Mouse (Mus musculus) neutrophil, adult 5-6 weeks (primary cell): Measurements from ENCODE around the gene Ceacam13. TPM values are rescaled to one million over a fixed set of nuclear protein-coding genes. Genes with fewer than 3 reads are reported as not detected.
"Not testable (repeated sequence)": the region's sequence is repeated elsewhere in the genome, so short reads cannot be mapped to it uniquely, and the experiment has no call there.

Source experiments
- ATAC-seq: fragments of 151-379, 151-347 bp; 2 replicates; pipeline ENCODE4 v1.8.0; 2017; ENCODE audit warnings: mild to moderate bottlenecking, moderate TSS enrichment; ENCODE audit not compliant: insufficient number of reproducible peaks, poor library complexity, low FRiP score, severe bottlenecking; ENCODE audit errors: extremely low read depth
- total RNA-seq: library from RNA; stranded (forward); fragments of 200-1000 nt; gene quantifications from 2 replicates; pipeline ENCODE4 v1.2.3, GENCODE M21; 2017

Ceacam13 gene
- not detected in 2 replicates for total RNA-seq

DNA sequence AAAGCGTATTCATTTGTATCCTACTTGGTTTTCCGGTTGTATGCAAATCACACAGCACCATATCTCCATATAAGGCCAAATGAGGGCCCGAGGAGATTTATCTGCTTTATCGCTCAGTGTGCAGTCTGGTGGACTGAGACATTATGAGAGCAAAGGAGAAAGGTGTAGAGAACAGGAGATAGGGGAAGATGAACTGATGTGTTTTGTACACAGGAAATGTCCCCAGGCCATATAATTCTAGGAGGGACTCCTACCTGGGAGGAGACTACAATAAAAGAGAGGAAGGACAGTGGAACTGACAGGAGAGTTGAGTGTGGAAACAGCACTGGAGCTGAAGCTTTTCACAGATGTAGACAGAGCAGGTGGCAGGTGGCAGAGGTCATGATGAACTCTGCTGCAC is at the start of gene Ceacam13:
Gene Ceacam13, plus strand, starts transcription at position 301 of the 400 bp plus-strand sequence.
- ATAC-seq = no peak

DNA sequence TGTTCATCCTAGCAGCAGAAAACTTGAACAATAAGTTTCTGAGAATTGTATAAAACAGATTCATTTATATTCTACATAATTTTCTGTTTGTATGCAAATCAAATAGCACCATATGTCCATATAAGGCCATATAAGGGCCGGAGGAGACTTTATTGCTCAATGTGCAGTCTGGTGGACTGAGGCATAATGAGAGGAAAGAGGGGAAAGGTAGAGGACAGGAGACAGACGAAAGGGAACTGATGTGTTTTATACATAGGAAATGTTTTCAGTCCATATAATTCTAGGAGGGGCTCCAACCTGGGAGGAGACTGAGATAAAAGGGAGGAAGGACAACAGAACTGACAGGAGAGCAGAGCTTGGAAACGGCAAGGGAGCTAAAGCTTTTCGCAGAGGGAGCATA is 37.9 kb upstream of the Ceacam13 start, which contains the start of gene Ceacam11:
Gene Ceacam11, plus strand, starts transcription at position 301 of the 400 bp plus-strand sequence.
- ATAC-seq = no peak

DNA sequence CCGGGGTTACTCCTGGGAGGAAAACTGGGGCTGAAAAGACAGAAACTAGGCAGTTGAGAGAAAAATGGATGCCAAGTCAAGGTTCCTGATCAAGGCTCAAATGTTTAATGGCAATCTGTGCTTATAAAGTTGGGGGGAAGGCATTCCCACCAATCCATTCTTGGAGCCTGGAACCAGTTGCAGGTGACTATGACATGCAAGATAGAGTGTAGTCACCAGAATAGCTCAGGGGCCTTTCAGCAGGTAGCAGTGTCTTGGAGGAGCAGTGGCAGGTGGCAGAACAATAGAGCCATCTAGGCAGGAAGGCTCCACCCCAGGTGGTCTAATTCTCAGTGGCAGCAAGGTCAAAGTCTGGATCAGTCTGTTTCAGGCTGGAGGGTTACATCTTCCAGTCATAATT is 8.6 kb upstream of the Ceacam13 start:
- ATAC-seq = not testable (repeated sequence)

DNA sequence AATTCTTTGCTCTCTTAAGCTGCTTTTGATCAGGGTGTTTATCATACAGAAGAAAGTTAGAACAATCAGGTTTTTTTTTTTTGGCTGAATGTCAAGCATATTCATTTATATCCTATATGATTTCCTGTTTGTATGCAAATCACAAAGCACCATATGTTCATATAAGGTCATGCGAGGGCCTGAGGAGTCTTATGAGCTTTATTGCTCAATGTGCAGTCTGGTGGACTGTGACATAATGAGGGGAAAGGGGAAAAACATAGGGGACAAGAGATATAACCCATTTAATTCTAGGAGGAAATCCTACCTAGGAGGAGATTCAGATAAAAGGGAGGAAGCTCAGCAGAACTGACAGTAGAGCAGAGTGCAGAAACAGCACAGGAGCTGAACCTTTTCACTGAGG is 55.9 kb downstream of the Ceacam13 start, which contains the start of gene Ceacam12:
Gene Ceacam12, plus strand, starts transcription at position 301 of the 400 bp plus-strand sequence.
- no peak for ATAC-seq

Other genes with a start within 250 kb of the Ceacam13 start
- gene Ceacam14, start 197.3 kb upstream of the Ceacam13 start, total RNA-seq = not detected in 2 replicates
- gene Gm5155, start 138.1 kb upstream of the Ceacam13 start, total RNA-seq = not detected in 2 replicates
- not detected in 2 replicates for gene Ceacam11, start 37.8 kb upstream of the Ceacam13 start, total RNA-seq
- not detected in 2 replicates for gene Ceacam12, start 56.0 kb downstream of the Ceacam13 start, total RNA-seq
- not detected in 2 replicates for gene Igfl3, start 166.6 kb downstream of the Ceacam13 start, total RNA-seq
- not detected in 2 replicates for gene Mill1, start 235.5 kb downstream of the Ceacam13 start, total RNA-seq